Mouse (Mus musculus): Measurements from ENCODE around the gene Taar1. TPM values are rescaled to one million over a fixed set of nuclear protein-coding genes. Genes with fewer than 3 reads are reported as not detected.

Gene Taar1
- polyA plus RNA-seq, 1 experiment, result not detected

- no peaks in the 10 kb centered on the region for H3K36me3 ChIP-seq (ENCODE audit: control insufficient read depth, insufficient read depth)
- peaks cover 6% of the 10 kb centered on the region for H3K27me3 ChIP-seq (ENCODE audit: control insufficient read depth, insufficient read depth, insufficient read length)
- H3ac ChIP-seq (ENCODE audit: control insufficient read depth, insufficient read length), result no peak overlapping the region
- H3K79me2 ChIP-seq (ENCODE audit: control insufficient read depth, insufficient read depth), result no peaks in the 10 kb centered on the region
- no peak overlapping the region for H3K4me2 ChIP-seq (ENCODE audit: low read depth)
- no peak overlapping the region for H3K4me3 ChIP-seq
- TF ChIP-seq POLR2AphosphoS2 (IDR thresholded peaks at IDR 0.05; ENCODE audit: insufficient read length, low read depth), result no peak
- no peak for TF ChIP-seq MYOG (IDR thresholded peaks at IDR 0.05; ENCODE audit: control insufficient read depth in 1 of 3, insufficient read depth in 1 of 3, insufficient read length in 2 of 3, low read depth in 2 of 3)
- no peak for TF ChIP-seq REST (IDR thresholded peaks at IDR 0.05; ENCODE audit: insufficient read depth, insufficient read length)
- TF ChIP-seq CEBPB (IDR thresholded peaks at IDR 0.05; ENCODE audit: insufficient read depth, poor library complexity, severe bottlenecking), result no peak
- TF ChIP-seq USF1 (IDR thresholded peaks at IDR 0.05; ENCODE audit: low read depth), result no peak
- no peak for TF ChIP-seq MAX (IDR thresholded peaks at IDR 0.05; ENCODE audit: low read depth)
- TF ChIP-seq E2F4 (IDR thresholded peaks at IDR 0.05; ENCODE audit: insufficient read depth), result no peak
- TF ChIP-seq POLR2A (IDR thresholded peaks at IDR 0.05; ENCODE audit: insufficient read length, low read depth), result no peak
- TF ChIP-seq TCF12 (IDR thresholded peaks at IDR 0.05; ENCODE audit: insufficient read depth, poor library complexity, severe bottlenecking), result no peak
- no peak for TF ChIP-seq MYOD1 (IDR thresholded peaks at IDR 0.05; ENCODE audit: control insufficient read depth in 1 of 3, insufficient read length in 2 of 3, low read depth in 2 of 3)
- TF ChIP-seq SRF (IDR thresholded peaks at IDR 0.05; ENCODE audit: control insufficient read depth, insufficient read length, low read depth), result no peak
- TF ChIP-seq TCF3 (IDR thresholded peaks at IDR 0.05; ENCODE audit: insufficient read length, low read depth), result no peak
These were observed 2.3 kb downstream of the Taar1 start for GRCm38 (mm10) chr10:23922468-23922867.

- no peak overlapping the region for H3K4me3 ChIP-seq
- no peak overlapping the region for H3K4me2 ChIP-seq (ENCODE audit: low read depth)
- peaks cover 6% of the 10 kb centered on the region for H3K27me3 ChIP-seq (ENCODE audit: control insufficient read depth, insufficient read depth, insufficient read length)
- H3K79me2 ChIP-seq (ENCODE audit: control insufficient read depth, insufficient read depth), result no peaks in the 10 kb centered on the region
- TF ChIP-seq POLR2AphosphoS2 (IDR thresholded peaks at IDR 0.05; ENCODE audit: insufficient read length, low read depth) (no peak), SRF (IDR thresholded peaks at IDR 0.05; ENCODE audit: control insufficient read depth, insufficient read length, low read depth) (no peak), MYOG (IDR thresholded peaks at IDR 0.05; ENCODE audit: control insufficient read depth in 1 of 3, insufficient read depth in 1 of 3, insufficient read length in 2 of 3, low read depth in 2 of 3) (no peak), USF1 (IDR thresholded peaks at IDR 0.05; ENCODE audit: low read depth) (no peak), E2F4 (IDR thresholded peaks at IDR 0.05; ENCODE audit: insufficient read depth) (no peak), MYOD1 (IDR thresholded peaks at IDR 0.05; ENCODE audit: control insufficient read depth in 1 of 3, insufficient read length in 2 of 3, low read depth in 2 of 3) (no peak), TCF3 (IDR thresholded peaks at IDR 0.05; ENCODE audit: insufficient read length, low read depth) (no peak)
- H3ac ChIP-seq (ENCODE audit: control insufficient read depth, insufficient read length), result no peak overlapping the region
- H3K36me3 ChIP-seq (ENCODE audit: control insufficient read depth, insufficient read depth), result no peaks in the 10 kb centered on the region
These were observed 3.8 kb downstream of the Taar1 start for GRCm38 (mm10) chr10:23923941-23924340.

GRCm38 (mm10) chr10:23937613-23938012, 17.5 kb downstream of the Taar1 start:
- Histone ChIP-seq H3ac (ENCODE audit: control insufficient read depth, insufficient read length) (no peak overlapping the region), H3K36me3 (ENCODE audit: control insufficient read depth, insufficient read depth) (no peaks in the 10 kb centered on the region), H3K27me3 (ENCODE audit: control insufficient read depth, insufficient read depth, insufficient read length) (peaks cover 4% of the 10 kb centered on the region), H3K79me2 (ENCODE audit: control insufficient read depth, insufficient read depth) (no peaks in the 10 kb centered on the region), H3K4me3 (no peak overlapping the region), H3K4me2 (ENCODE audit: low read depth) (no peak overlapping the region)
- TF ChIP-seq REST (IDR thresholded peaks at IDR 0.05; ENCODE audit: insufficient read depth, insufficient read length), result no peak
- no peak for TF ChIP-seq MYOD1 (IDR thresholded peaks at IDR 0.05; ENCODE audit: control insufficient read depth in 1 of 3, insufficient read length in 2 of 3, low read depth in 2 of 3)
- no peak for TF ChIP-seq MYOG (IDR thresholded peaks at IDR 0.05; ENCODE audit: control insufficient read depth in 1 of 3, insufficient read depth in 1 of 3, insufficient read length in 2 of 3, low read depth in 2 of 3)
- no peak for TF ChIP-seq TCF3 (IDR thresholded peaks at IDR 0.05; ENCODE audit: insufficient read length, low read depth)
- no peak for TF ChIP-seq E2F4 (IDR thresholded peaks at IDR 0.05; ENCODE audit: insufficient read depth)
- TF ChIP-seq TCF12 (IDR thresholded peaks at IDR 0.05; ENCODE audit: insufficient read depth, poor library complexity, severe bottlenecking), result no peak
- TF ChIP-seq CEBPB (IDR thresholded peaks at IDR 0.05; ENCODE audit: insufficient read depth, poor library complexity, severe bottlenecking), result no peak
- no peak for TF ChIP-seq MAX (IDR thresholded peaks at IDR 0.05; ENCODE audit: low read depth)
- no peak for TF ChIP-seq POLR2A (IDR thresholded peaks at IDR 0.05; ENCODE audit: insufficient read length, low read depth)

- Histone ChIP-seq H3K4me2 (ENCODE audit: low read depth) (no peak within 1 kb of the TSS), H3K4me3 (no peak within 1 kb of the TSS), H3K36me3 (ENCODE audit: control insufficient read depth, insufficient read depth) (no peaks in the 10 kb centered on the region), H3K27me3 (ENCODE audit: control insufficient read depth, insufficient read depth, insufficient read length) (peaks cover 4% of the 10 kb centered on the region), H3K79me2 (ENCODE audit: control insufficient read depth, insufficient read depth) (no peaks in the 10 kb centered on the region), H3ac (ENCODE audit: control insufficient read depth, insufficient read length) (no peak within 1 kb of the TSS)
- TF ChIP-seq CEBPB (IDR thresholded peaks at IDR 0.05; ENCODE audit: insufficient read depth, poor library complexity, severe bottlenecking) (no peak), MYOD1 (IDR thresholded peaks at IDR 0.05; ENCODE audit: control insufficient read depth in 1 of 3, insufficient read length in 2 of 3, low read depth in 2 of 3) (no peak), POLR2A (IDR thresholded peaks at IDR 0.05; ENCODE audit: insufficient read length, low read depth) (no peak), MYOG (IDR thresholded peaks at IDR 0.05; ENCODE audit: control insufficient read depth in 1 of 3, insufficient read depth in 1 of 3, insufficient read length in 2 of 3, low read depth in 2 of 3) (no peak), REST (IDR thresholded peaks at IDR 0.05; ENCODE audit: insufficient read depth, insufficient read length) (no peak), E2F4 (IDR thresholded peaks at IDR 0.05; ENCODE audit: insufficient read depth) (no peak), POLR2AphosphoS2 (IDR thresholded peaks at IDR 0.05; ENCODE audit: insufficient read length, low read depth) (no peak), TCF12 (IDR thresholded peaks at IDR 0.05; ENCODE audit: insufficient read depth, poor library complexity, severe bottlenecking) (no peak), MAX (IDR thresholded peaks at IDR 0.05; ENCODE audit: low read depth) (no peak), SRF (IDR thresholded peaks at IDR 0.05; ENCODE audit: control insufficient read depth, insufficient read length, low read depth) (no peak), TCF3 (IDR thresholded peaks at IDR 0.05; ENCODE audit: insufficient read length, low read depth) (no peak), USF1 (IDR thresholded peaks at IDR 0.05; ENCODE audit: low read depth) (no peak)
These were observed 18.2 kb downstream of the Taar1 start, which contains the start of gene Taar2 for GRCm38 (mm10) chr10:23938312-23938711. Gene Taar2, plus strand, starts transcription at chr10:23938572.

- no peak overlapping the region for H3K4me2 ChIP-seq (ENCODE audit: low read depth)
- H3K4me3 ChIP-seq, result no peak overlapping the region
- no peaks in the 10 kb centered on the region for H3K79me2 ChIP-seq (ENCODE audit: control insufficient read depth, insufficient read depth)
- TF ChIP-seq MAX (IDR thresholded peaks at IDR 0.05; ENCODE audit: low read depth) (no peak), REST (IDR thresholded peaks at IDR 0.05; ENCODE audit: insufficient read depth, insufficient read length) (no peak), TCF3 (IDR thresholded peaks at IDR 0.05; ENCODE audit: insufficient read length, low read depth) (no peak), POLR2AphosphoS2 (IDR thresholded peaks at IDR 0.05; ENCODE audit: insufficient read length, low read depth) (no peak), USF1 (IDR thresholded peaks at IDR 0.05; ENCODE audit: low read depth) (no peak), TCF12 (IDR thresholded peaks at IDR 0.05; ENCODE audit: insufficient read depth, poor library complexity, severe bottlenecking) (no peak), MYOD1 (IDR thresholded peaks at IDR 0.05; ENCODE audit: control insufficient read depth in 1 of 3, insufficient read length in 2 of 3, low read depth in 2 of 3) (no peak), SRF (IDR thresholded peaks at IDR 0.05; ENCODE audit: control insufficient read depth, insufficient read length, low read depth) (no peak), CEBPB (IDR thresholded peaks at IDR 0.05; ENCODE audit: insufficient read depth, poor library complexity, severe bottlenecking) (no peak), E2F4 (IDR thresholded peaks at IDR 0.05; ENCODE audit: insufficient read depth) (no peak), POLR2A (IDR thresholded peaks at IDR 0.05; ENCODE audit: insufficient read length, low read depth) (no peak), MYOG (IDR thresholded peaks at IDR 0.05; ENCODE audit: control insufficient read depth in 1 of 3, insufficient read depth in 1 of 3, insufficient read length in 2 of 3, low read depth in 2 of 3) (no peak)
- H3ac ChIP-seq (ENCODE audit: control insufficient read depth, insufficient read length), result no peak overlapping the region
- peaks cover 4% of the 10 kb centered on the region for H3K27me3 ChIP-seq (ENCODE audit: control insufficient read depth, insufficient read depth, insufficient read length)
- no peaks in the 10 kb centered on the region for H3K36me3 ChIP-seq (ENCODE audit: control insufficient read depth, insufficient read depth)
These were observed 22.3 kb downstream of the Taar1 start for GRCm38 (mm10) chr10:23942465-23942864.
